In the genomic region with DNA sequence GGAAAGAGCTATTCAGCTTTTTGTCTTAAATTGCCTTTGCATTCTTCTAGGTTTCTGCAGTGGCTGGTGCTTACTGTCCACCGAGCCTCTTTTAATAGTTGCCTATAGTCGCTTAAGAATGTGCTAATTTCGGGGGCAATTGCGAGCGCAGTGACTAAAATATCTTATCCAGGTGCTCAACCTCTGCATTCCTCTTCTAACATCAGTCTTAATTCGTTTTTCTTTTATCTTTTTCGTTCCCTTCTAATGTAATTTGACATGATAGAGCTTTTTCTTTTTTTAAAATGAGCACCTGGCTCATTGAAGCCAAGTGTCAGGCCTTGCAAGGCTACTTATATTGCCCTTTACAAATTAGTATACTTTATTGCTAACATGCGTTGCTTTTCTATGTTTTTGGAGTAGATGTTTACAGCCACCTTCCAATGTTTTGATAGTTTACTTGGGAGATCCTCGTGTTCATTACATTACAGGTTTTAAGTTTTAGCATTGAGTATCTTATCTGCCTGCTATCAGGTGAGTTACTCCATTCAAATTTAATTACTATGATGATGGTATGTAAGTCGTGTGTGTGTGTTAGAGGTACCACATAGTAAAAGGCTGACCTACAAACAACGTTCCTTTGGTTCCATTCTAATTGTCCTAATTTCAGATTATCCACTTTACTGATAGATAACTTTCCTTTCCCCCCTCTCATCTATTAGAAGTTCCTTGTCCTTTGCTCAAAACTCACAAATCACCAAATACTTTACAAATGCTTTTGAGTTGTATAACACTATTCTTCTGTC, we compare ENCODE assay signal across 10 mouse cellular contexts. TPM values are rescaled to one million over a fixed set of nuclear protein-coding genes. Genes with fewer than 3 reads are reported as not detected.
DNase-seq lines count a peak whose midpoint lies in the region; ATAC-seq and TF ChIP-seq lines count a peak whose summit lies in the region.
"Had no signal": no experiment of that assay in that cellular context is flagged by ENCODE, and none has a peak within 500 bp of the region (broad histone marks: within the 10 kb centered on the region; RNA-seq: fewer than 3 reads in every experiment).

No protein-coding gene starts in this region.

- peak overlapping the region; percentile 92 for H3K9ac ChIP-seq in MEL (ENCODE audit: control insufficient read depth, low read depth, low read length, poor library complexity, severe bottlenecking)
- peak overlapping the region; percentile 55 for H3K9ac ChIP-seq in hindbrain, embryonic 11.5 days (ENCODE audit: low read depth, low read length)
- peak overlapping the region; percentile 78 for H3K9ac ChIP-seq in midbrain, embryonic 11.5 days (ENCODE audit: low read length)

- H3K4me3 ChIP-seq in heart, embryonic 10.5 days, result peak overlapping the region; percentile 59
- H3K4me3 ChIP-seq in MEL (ENCODE audit: control insufficient read depth in 1 of 2, insufficient read depth in 1 of 2, low read depth in 2 of 2, low read length in 2 of 2), result peak overlapping the region; percentile 3 to 63
- peak overlapping the region; percentile 34 for H3K4me3 ChIP-seq in hindbrain, embryonic 11.5 days (ENCODE audit: low read depth, low read length)
- peak overlapping the region; percentile 41 for H3K4me3 ChIP-seq in midbrain, embryonic 11.5 days (ENCODE audit: low read depth, low read length)

- peak overlapping the region; percentile 87 for H3K27ac ChIP-seq in heart, embryonic 10.5 days
- peak overlapping the region; percentile 97 for H3K27ac ChIP-seq in MEL (ENCODE audit: control insufficient read depth, low read depth, low read length)
- H3K27ac ChIP-seq in hindbrain, embryonic 11.5 days (ENCODE audit: low read depth, low read length), result peak overlapping the region; percentile 10; the same call in 1 of the 2 replicates
- H3K27ac ChIP-seq in midbrain, embryonic 11.5 days (ENCODE audit: low read depth, low read length), result peak overlapping the region; percentile 82

- 5% methylated on average over 11 of the region's 11 CpGs for WGBS in heart, embryonic 10.5 days
- 3% methylated on average over 11 of the region's 11 CpGs for WGBS in hindbrain, embryonic 11.5 days
- WGBS in midbrain, embryonic 11.5 days, result 2% methylated on average over 11 of the region's 11 CpGs

- H3K9me3 ChIP-seq in heart, embryonic 10.5 days, result no peaks in the 10 kb centered on the region
- no peaks in the 10 kb centered on the region for H3K9me3 ChIP-seq in MEL (replicated peaks; ENCODE audit: insufficient read depth, low read length)
- no peaks in the 10 kb centered on the region for H3K9me3 ChIP-seq in hindbrain, embryonic 11.5 days (ENCODE audit: control insufficient read depth, low read length)
- no peaks in the 10 kb centered on the region for H3K9me3 ChIP-seq in midbrain, embryonic 11.5 days (ENCODE audit: control insufficient read depth, low read length)

- no peak for ATAC-seq in hindbrain, embryonic 11.5 days (ENCODE audit: low FRiP score)
- no peak for ATAC-seq in midbrain, embryonic 11.5 days (ENCODE audit: low FRiP score)

- H3K4me2 ChIP-seq in hindbrain, embryonic 11.5 days (replicated peaks; ENCODE audit: low read depth, low read length), result peak overlapping the region; percentile 54
- peak overlapping the region; percentile 59 for H3K4me2 ChIP-seq in midbrain, embryonic 11.5 days

- TF ChIP-seq EP300 in MEL (IDR thresholded peaks at IDR 0.05; ENCODE audit: low read depth in 1 of 2, low read length in 2 of 2), result no peak

- TF ChIP-seq CTCF in MEL (IDR thresholded peaks at IDR 0.05 in 2 of 3, conservative IDR thresholded peaks at IDR 0.05 in 1 of 3; ENCODE audit: control insufficient read depth in 1 of 3, insufficient read depth in 1 of 3, low read depth in 2 of 3, low read length in 3 of 3, poor library complexity in 1 of 3, severe bottlenecking in 1 of 3), result no peak

- DNase-seq in heart, embryonic 10.5 days (ENCODE audit: low spot score), result no peak
- DNase-seq in heart, adult 9 months (ENCODE audit: low spot score in 2 of 2), result no peak
- peak; percentile 91 for DNase-seq in MEL (ENCODE audit: low read depth, low spot score)
- peak; percentile 43 for DNase-seq in hindbrain, embryonic 11.5 days (ENCODE audit: low spot score)
- DNase-seq in midbrain, embryonic 11.5 days (ENCODE audit: low spot score, missing footprints), result peak; percentile 93
- DNase-seq in urinary bladder, postnatal 10 days (ENCODE audit: low spot score), result no peak
- DNase-seq in left cerebral cortex, postnatal 10 days (ENCODE audit: extremely low spot score in 1 of 2, low spot score in 2 of 2), result no peak
- no peak for DNase-seq in left cerebral cortex, postnatal 4 days

- no peak for TF ChIP-seq RAD21 in MEL (IDR thresholded peaks at IDR 0.05; ENCODE audit: low read depth, low read length)

- TF ChIP-seq POLR2A in MEL (IDR thresholded peaks at IDR 0.05; ENCODE audit: control insufficient read depth in 1 of 2, insufficient read depth in 1 of 2, low read depth in 1 of 2, low read length in 2 of 2, poor library complexity in 1 of 2), result peak in 1 of 2 experiments; percentile 80; a peak in 2 of 4 replicates

- H3K79me2 ChIP-seq in MEL (ENCODE audit: control insufficient read depth, insufficient read depth, low read length, poor library complexity), result peaks cover 2% of the 10 kb centered on the region

- intact Hi-C loops in left cerebral cortex, postnatal 10 days (cut with DNase I), result no loop called here
- intact Hi-C loops in left cerebral cortex, postnatal 4 days (cut with DNase I), result no loop called here

- no peaks in the 10 kb centered on the region for H3K27me3 ChIP-seq in heart, embryonic 10.5 days (ENCODE audit: insufficient read depth, poor library complexity, severe bottlenecking)
- H3K27me3 ChIP-seq in MEL (ENCODE audit: control insufficient read depth in 1 of 2, insufficient read depth in 2 of 2, low read length in 2 of 2), result no peaks in the 10 kb centered on the region
- H3K27me3 ChIP-seq in hindbrain, embryonic 11.5 days (ENCODE audit: control insufficient read depth, insufficient read depth, low read length), result no peaks in the 10 kb centered on the region
- H3K27me3 ChIP-seq in midbrain, embryonic 11.5 days (ENCODE audit: control insufficient read depth, insufficient read depth, low read length), result no peaks in the 10 kb centered on the region
- H3K27me3 ChIP-seq: Patski had no signal

- no peaks in the 10 kb centered on the region for H3K36me3 ChIP-seq in heart, embryonic 10.5 days
- peaks cover 0 to 48% of the 10 kb centered on the region in 2 experiments; a peak in 2 of 4 replicates for H3K36me3 ChIP-seq in MEL (ENCODE audit: control insufficient read depth in 1 of 2, insufficient read depth in 2 of 2, low read length in 2 of 2)
- H3K36me3 ChIP-seq in hindbrain, embryonic 11.5 days (ENCODE audit: control insufficient read depth, insufficient read depth, low read length), result no peaks in the 10 kb centered on the region
- no peaks in the 10 kb centered on the region for H3K36me3 ChIP-seq in midbrain, embryonic 11.5 days (ENCODE audit: control insufficient read depth, insufficient read depth, low read length)

- peaks cover 39% of the 10 kb centered on the region for H3K4me1 ChIP-seq in heart, embryonic 10.5 days
- peaks cover 13 to 25% of the 10 kb centered on the region in 2 experiments for H3K4me1 ChIP-seq in MEL (ENCODE audit: control insufficient read depth in 1 of 2, insufficient read depth in 2 of 2, low read length in 2 of 2)
- peaks cover 4% of the 10 kb centered on the region; the same call in 1 of the 2 replicates for H3K4me1 ChIP-seq in hindbrain, embryonic 11.5 days (replicated peaks; ENCODE audit: control insufficient read depth, insufficient read depth, low read length)
- peaks cover 16% of the 10 kb centered on the region for H3K4me1 ChIP-seq in midbrain, embryonic 11.5 days (ENCODE audit: control insufficient read depth, insufficient read depth, low read length)

RNA-seq across cellular contexts. Expression of gene Hist2h3c1, which starts 1.1 kb away (rescaled TPM):
- polyA plus RNA-seq in heart, embryonic 10.5 days (2016; fragmentation: Nextera tagmentation; extraction: Ambion mirVana), result 0.41 and 0.60 TPM in 2 replicates
- 1.3 and 1.5 TPM in 2 replicates for total RNA-seq in MEL (2012; rRNA removed)
- not detected for polyA plus RNA-seq in MEL (2012; ENCODE audit: insufficient read depth in 1 of 2, insufficient read length in 2 of 2, low read depth in 1 of 2, low replicate concordance in 2 of 2, missing spikeins in 1 of 2)
- polyA plus RNA-seq in hindbrain, embryonic 11.5 days (2014; fragmentation: Nextera tagmentation; extraction: Ambion mirVana), result 0.64 and 0.90 TPM in 2 replicates
- 1.1 and 2.7 TPM in 2 replicates for polyA plus RNA-seq in midbrain, embryonic 11.5 days (2014; fragmentation: Nextera tagmentation; extraction: Ambion mirVana)
- not detected for total RNA-seq in left cerebral cortex, postnatal 10 days (2021)
- under 1 TPM in 1 of 2 experiments, not detected in 1; 0.90 TPM for total RNA-seq in left cerebral cortex, postnatal 4 days (2021)
- total RNA-seq: layer of hippocampus, postnatal 25 days had no signal
- polyA plus RNA-seq: Patski had no signal

RNA-seq across cellular contexts. Expression of gene Hist2h2aa1, which starts 2.3 kb away (rescaled TPM):
- polyA plus RNA-seq in heart, embryonic 10.5 days (2016; fragmentation: Nextera tagmentation; extraction: Ambion mirVana), result 8.3 and 9.5 TPM in 2 replicates
- total RNA-seq in MEL (2012; rRNA removed), result 3,456 and 4,103 TPM in 2 replicates
- 1 to 10 TPM in 1 of 2 experiments, not detected in 1; 1.5 TPM for polyA plus RNA-seq in MEL (2012; ENCODE audit: insufficient read depth in 1 of 2, insufficient read length in 2 of 2, low read depth in 1 of 2, low replicate concordance in 2 of 2, missing spikeins in 1 of 2)
- polyA plus RNA-seq in hindbrain, embryonic 11.5 days (2014; fragmentation: Nextera tagmentation; extraction: Ambion mirVana), result 11.8 and 14.6 TPM in 2 replicates
- 16.3 and 17.4 TPM in 2 replicates for polyA plus RNA-seq in midbrain, embryonic 11.5 days (2014; fragmentation: Nextera tagmentation; extraction: Ambion mirVana)
- 1 to 10 TPM; 2.8 to 6.5 TPM for total RNA-seq in left cerebral cortex, postnatal 10 days (2021)
- total RNA-seq in left cerebral cortex, postnatal 4 days (2021), result 10 to 100 TPM in 1 of 2 experiments, 1 to 10 TPM in 1; 9.5 to 10.0 TPM

RNA-seq across cellular contexts. Expression of gene Hist2h2aa2, which starts 7.5 kb away (rescaled TPM):
- 13.0 and 21.3 TPM in 2 replicates for polyA plus RNA-seq in heart, embryonic 10.5 days (2016; fragmentation: Nextera tagmentation; extraction: Ambion mirVana)
- total RNA-seq in MEL (2012; rRNA removed), result 11,232 and 13,053 TPM in 2 replicates
- 10 to 100 TPM in 1 of 2 experiments, not detected in 1; 18.4 TPM for polyA plus RNA-seq in MEL (2012; ENCODE audit: insufficient read depth in 1 of 2, insufficient read length in 2 of 2, low read depth in 1 of 2, low replicate concordance in 2 of 2, missing spikeins in 1 of 2)
- 61.8 and 63.0 TPM in 2 replicates for polyA plus RNA-seq in hindbrain, embryonic 11.5 days (2014; fragmentation: Nextera tagmentation; extraction: Ambion mirVana)
- 50.9 and 55.2 TPM in 2 replicates for polyA plus RNA-seq in midbrain, embryonic 11.5 days (2014; fragmentation: Nextera tagmentation; extraction: Ambion mirVana)
- 100 to 1,000 TPM; 281 to 297 TPM for total RNA-seq in left cerebral cortex, postnatal 10 days (2021)
- total RNA-seq in left cerebral cortex, postnatal 4 days (2021), result 100 to 1,000 TPM; 517 to 538 TPM

RNA-seq across cellular contexts. Expression of gene Hist2h3c2, which starts 8.6 kb away (rescaled TPM):
- polyA plus RNA-seq in heart, embryonic 10.5 days (2016; fragmentation: Nextera tagmentation; extraction: Ambion mirVana), result 3.4 and 5.1 TPM in 2 replicates
- total RNA-seq in MEL (2012; rRNA removed), result 2,744 and 3,348 TPM in 2 replicates
- 1,000 to 10,000 TPM in 1 of 2 experiments, 1 to 10 TPM in 1; 8.2 to 1,897 TPM for polyA plus RNA-seq in MEL (2012; ENCODE audit: insufficient read depth in 1 of 2, insufficient read length in 2 of 2, low read depth in 1 of 2, low replicate concordance in 2 of 2, missing spikeins in 1 of 2)
- polyA plus RNA-seq in hindbrain, embryonic 11.5 days (2014; fragmentation: Nextera tagmentation; extraction: Ambion mirVana), result 8.4 and 10.0 TPM in 2 replicates
- polyA plus RNA-seq in midbrain, embryonic 11.5 days (2014; fragmentation: Nextera tagmentation; extraction: Ambion mirVana), result 10.6 and 13.8 TPM in 2 replicates
- total RNA-seq in left cerebral cortex, postnatal 10 days (2021), result 10 to 100 TPM; 10.2 to 10.9 TPM
- 10 to 100 TPM; 26.7 to 36.2 TPM for total RNA-seq in left cerebral cortex, postnatal 4 days (2021)

RNA-seq across cellular contexts. Expression of gene Hist2h4, which starts 15.6 kb away (rescaled TPM):
- 2.1 and 2.8 TPM in 2 replicates for polyA plus RNA-seq in heart, embryonic 10.5 days (2016; fragmentation: Nextera tagmentation; extraction: Ambion mirVana)
- 195 and 290 TPM in 2 replicates for total RNA-seq in MEL (2012; rRNA removed)
- 1 to 10 TPM in 1 of 2 experiments, not detected in 1; 1.5 TPM for polyA plus RNA-seq in MEL (2012; ENCODE audit: insufficient read depth in 1 of 2, insufficient read length in 2 of 2, low read depth in 1 of 2, low replicate concordance in 2 of 2, missing spikeins in 1 of 2)
- 4.2 and 5.8 TPM in 2 replicates for polyA plus RNA-seq in hindbrain, embryonic 11.5 days (2014; fragmentation: Nextera tagmentation; extraction: Ambion mirVana)
- 5.0 and 5.4 TPM in 2 replicates for polyA plus RNA-seq in midbrain, embryonic 11.5 days (2014; fragmentation: Nextera tagmentation; extraction: Ambion mirVana)
- total RNA-seq in left cerebral cortex, postnatal 10 days (2021), result 10 to 100 TPM; 34.4 to 37.7 TPM
- 10 to 100 TPM; 53.4 to 58.8 TPM for total RNA-seq in left cerebral cortex, postnatal 4 days (2021)

Comparison
In these comparisons a context has a peak if more than half of its experiments do, and no peak if none do; other contexts are left out.
1. DNase-seq: peak in MEL (single experiment), hindbrain, embryonic 11.5 days (single experiment) and midbrain, embryonic 11.5 days (single experiment); none in heart, embryonic 10.5 days (single experiment), heart, adult 9 months (0 of 2), urinary bladder, postnatal 10 days (single experiment), left cerebral cortex, postnatal 10 days (0 of 2) and left cerebral cortex, postnatal 4 days (single experiment).
2. H3K27ac ChIP-seq: peak in every context shown above with its lines; median percentile 97 in MEL; 87 in heart, embryonic 10.5 days; 82 in midbrain, embryonic 11.5 days; 10 in hindbrain, embryonic 11.5 days.
3. Peak in every context shown above with its lines, with median percentiles within 50 percentile points of each other: H3K4me3 ChIP-seq and H3K9ac ChIP-seq.